10 mouse cellular contexts compared by ENCODE assay signal in genomic region chrX:71946631-71947030, GRCm38 (mm10). TPM values are rescaled to one million over a fixed set of nuclear protein-coding genes. Genes with fewer than 3 reads are reported as not detected.
DNase-seq lines count a peak whose midpoint lies in the region; ATAC-seq and TF ChIP-seq lines count a peak whose summit lies in the region.
"Had no signal": no experiment of that assay in that cellular context is flagged by ENCODE, and none has a peak within 500 bp of the region (broad histone marks: within the 10 kb centered on the region; RNA-seq: fewer than 3 reads in every experiment).

No protein-coding gene starts in this region.

- no peak overlapping the region for H3K4me2 ChIP-seq in hindbrain, embryonic 11.5 days (replicated peaks; ENCODE audit: low read depth, low read length)
- no peak overlapping the region for H3K4me2 ChIP-seq in hindbrain, embryonic 13.5 days
- no peak overlapping the region for H3K4me2 ChIP-seq in CH12.LX (ENCODE audit: insufficient read depth, low read depth, poor library complexity, severe bottlenecking)
- no peak overlapping the region for H3K4me2 ChIP-seq in forebrain, embryonic 11.5 days (ENCODE audit: low read depth, low read length, severe bottlenecking)
- H3K4me2 ChIP-seq: embryonic facial prominence, embryonic 12.5 days; limb, embryonic 13.5 days had no signal

- dilution Hi-C loops in CH12.LX (cut with MboI; ENCODE audit: extremely low pct_ligation_motif_present, extremely low pct_unique_long_range_greater_than_20kb, low sequenced_read_pairs), result no loop called here

- peak; percentile 48 to 79; a peak in 3 of 4 replicates for TF ChIP-seq CTCF in CH12.LX (conservative IDR thresholded peaks at IDR 0.05 in 1 of 2, IDR thresholded peaks at IDR 0.05 in 1 of 2; ENCODE audit: low read depth in 2 of 2, low read length in 2 of 2)

- H3K79me2 ChIP-seq in CH12.LX (replicated peaks; ENCODE audit: control insufficient read depth, extremely low read depth, insufficient read depth, poor library complexity, severe bottlenecking), result no peaks in the 10 kb centered on the region

- TF ChIP-seq EP300 in CH12.LX (IDR thresholded peaks at IDR 0.05; ENCODE audit: low read length), result no peak

- no peaks in the 10 kb centered on the region for H3K27me3 ChIP-seq in hindbrain, embryonic 11.5 days (ENCODE audit: control insufficient read depth, insufficient read depth, low read length)
- H3K27me3 ChIP-seq in hindbrain, embryonic 13.5 days, result no peaks in the 10 kb centered on the region
- no peaks in the 10 kb centered on the region for H3K27me3 ChIP-seq in CH12.LX (replicated peaks)
- no peaks in the 10 kb centered on the region for H3K27me3 ChIP-seq in forebrain, embryonic 11.5 days (ENCODE audit: control insufficient read depth, insufficient read depth, low read length)

- peak; percentile 76 for TF ChIP-seq RAD21 in CH12.LX (IDR thresholded peaks at IDR 0.05; ENCODE audit: low read depth, low read length)

- no peaks in the 10 kb centered on the region for H3K4me1 ChIP-seq in hindbrain, embryonic 11.5 days (replicated peaks; ENCODE audit: control insufficient read depth, insufficient read depth, low read length)
- no peaks in the 10 kb centered on the region for H3K4me1 ChIP-seq in hindbrain, embryonic 13.5 days (replicated peaks)
- peaks cover 0 to 3% of the 10 kb centered on the region in 2 experiments; a peak in 1 of 4 replicates for H3K4me1 ChIP-seq in CH12.LX (ENCODE audit: control insufficient read depth in 1 of 2, insufficient read depth in 2 of 2)
- no peaks in the 10 kb centered on the region for H3K4me1 ChIP-seq in forebrain, embryonic 11.5 days (replicated peaks; ENCODE audit: control insufficient read depth, insufficient read depth, low read length)
- H3K4me1 ChIP-seq: embryonic facial prominence, embryonic 12.5 days; limb, embryonic 13.5 days had no signal

- 15% methylated on average over 3 of the region's 3 CpGs for WGBS in hindbrain, embryonic 11.5 days
- 15% methylated on average over 3 of the region's 3 CpGs for WGBS in hindbrain, embryonic 13.5 days
- WGBS in forebrain, embryonic 11.5 days, result 17% methylated on average over 3 of the region's 3 CpGs

- no peak overlapping the region for H3K27ac ChIP-seq in hindbrain, embryonic 11.5 days (ENCODE audit: low read depth, low read length)
- H3K27ac ChIP-seq in hindbrain, embryonic 13.5 days, result no peak overlapping the region
- no peak overlapping the region for H3K27ac ChIP-seq in CH12.LX (ENCODE audit: insufficient read depth, low read depth)
- H3K27ac ChIP-seq in forebrain, embryonic 11.5 days (ENCODE audit: low read depth, low read length), result no peak overlapping the region
- H3K27ac ChIP-seq: embryonic facial prominence, embryonic 12.5 days; limb, embryonic 13.5 days had no signal

- H3K9me3 ChIP-seq in hindbrain, embryonic 11.5 days (ENCODE audit: control insufficient read depth, low read length), result no peaks in the 10 kb centered on the region
- no peaks in the 10 kb centered on the region for H3K9me3 ChIP-seq in hindbrain, embryonic 13.5 days
- no peaks in the 10 kb centered on the region for H3K9me3 ChIP-seq in CH12.LX (replicated peaks; ENCODE audit: low read length)
- H3K9me3 ChIP-seq in forebrain, embryonic 11.5 days (ENCODE audit: control insufficient read depth, low read length), result no peaks in the 10 kb centered on the region
- H3K9me3 ChIP-seq: embryonic facial prominence, embryonic 12.5 days; limb, embryonic 13.5 days had no signal

- no peaks in the 10 kb centered on the region for H3K36me3 ChIP-seq in hindbrain, embryonic 11.5 days (ENCODE audit: control insufficient read depth, insufficient read depth, low read length)
- no peaks in the 10 kb centered on the region for H3K36me3 ChIP-seq in hindbrain, embryonic 13.5 days
- H3K36me3 ChIP-seq in CH12.LX (replicated peaks in 1 of 2; ENCODE audit: control insufficient read depth in 1 of 2, insufficient read depth in 1 of 2, low read length in 1 of 2), result no peaks in the 10 kb centered on the region
- no peaks in the 10 kb centered on the region for H3K36me3 ChIP-seq in forebrain, embryonic 11.5 days (ENCODE audit: control insufficient read depth, insufficient read depth, low read length)
- H3K36me3 ChIP-seq: embryonic facial prominence, embryonic 12.5 days; limb, embryonic 13.5 days had no signal

- ATAC-seq in hindbrain, embryonic 11.5 days (ENCODE audit: low FRiP score), result no peak
- no peak for ATAC-seq in hindbrain, embryonic 13.5 days (ENCODE audit: low FRiP score)
- no peak for ATAC-seq in forebrain, embryonic 11.5 days (replicated peaks; ENCODE audit: low FRiP score)

- TF ChIP-seq POLR2A in CH12.LX (IDR thresholded peaks at IDR 0.05; ENCODE audit: low read depth, low read length), result no peak

- peak; percentile 70 for DNase-seq in hindbrain, embryonic 11.5 days (ENCODE audit: low spot score)
- peak; percentile 64 for DNase-seq in CH12.LX (ENCODE audit: extremely low read depth)
- peak; percentile 22 for DNase-seq in adrenal gland, postnatal 25 days
- DNase-seq in forebrain, embryonic 11.5 days (ENCODE audit: low spot score), result peak; percentile 65
- peak; percentile 5 to 63 for DNase-seq in kidney, postnatal 36 days
- DNase-seq in lung, postnatal 36 days, result peak; percentile 70
- no peak for DNase-seq in Muller cell, postnatal 12 days (ENCODE audit: inconsistent ontology term)

- no peak overlapping the region for H3K4me3 ChIP-seq in hindbrain, embryonic 11.5 days (ENCODE audit: low read depth, low read length)
- H3K4me3 ChIP-seq in hindbrain, embryonic 13.5 days, result no peak overlapping the region
- no peak overlapping the region for H3K4me3 ChIP-seq in CH12.LX (replicated peaks in 1 of 3; ENCODE audit: low read depth in 2 of 3, low read length in 2 of 3, poor library complexity in 1 of 3)
- H3K4me3 ChIP-seq in forebrain, embryonic 11.5 days (ENCODE audit: low read depth, low read length), result no peak overlapping the region
- H3K4me3 ChIP-seq: embryonic facial prominence, embryonic 12.5 days; limb, embryonic 13.5 days had no signal

- no peak overlapping the region for H3K9ac ChIP-seq in hindbrain, embryonic 11.5 days (ENCODE audit: low read depth, low read length)
- H3K9ac ChIP-seq in hindbrain, embryonic 13.5 days, result no peak overlapping the region
- H3K9ac ChIP-seq in CH12.LX (ENCODE audit: insufficient read depth, low read depth), result no peak overlapping the region
- H3K9ac ChIP-seq in forebrain, embryonic 11.5 days (ENCODE audit: low read length), result no peak overlapping the region
- H3K9ac ChIP-seq: embryonic facial prominence, embryonic 12.5 days; limb, embryonic 13.5 days had no signal

- in situ Hi-C loops in CH12.LX (cut with MboI; ENCODE audit: low pct_ligation_motif_present, low pct_unique_long_range_greater_than_20kb, low sequenced_read_pairs), result loop anchor here (10.0 kb wide), 1 partner anchor 292 kb away; no protein-coding TSS in a partner anchor

TF ChIP-seq in CH12.LX, 34 proteins besides CTCF, POLR2A, EP300 and RAD21:
- TF ChIP-seq SMC3 (IDR thresholded peaks at IDR 0.05; ENCODE audit: low read depth, low read length) (peak; percentile 75), MAFK (IDR thresholded peaks at IDR 0.05; ENCODE audit: insufficient replicate concordance, low read length) (no peak)

RNA-seq across cellular contexts. Expression of gene Prrg3, which starts 15.8 kb away (rescaled TPM):
- polyA plus RNA-seq in hindbrain, embryonic 11.5 days (2014; fragmentation: Nextera tagmentation; extraction: Ambion mirVana), result 7.8 and 8.1 TPM in 2 replicates
- 11.2 and 11.8 TPM in 2 replicates for polyA plus RNA-seq in hindbrain, embryonic 13.5 days (2015; fragmentation: Nextera tagmentation; extraction: Ambion mirVana)
- total RNA-seq in CH12.LX (2012; rRNA removed) (not detected in 2 replicates), CH12.LX (2014; rRNA removed) (not detected in 2 replicates)
- polyA plus RNA-seq in CH12.LX (2012; ENCODE audit: insufficient read length, low read depth), result not detected in 2 replicates
- 12.3 and 15.7 TPM in 2 replicates for total RNA-seq in adrenal gland, postnatal 25 days (2021)
- 7.9 and 9.9 TPM in 2 replicates for polyA plus RNA-seq in forebrain, embryonic 11.5 days (2014; fragmentation: Nextera tagmentation; extraction: Ambion mirVana)

RNA-seq across cellular contexts. Expression of gene Gm1141, which starts 25.8 kb away (rescaled TPM):
- 0.24 and 0.66 TPM in 2 replicates for polyA plus RNA-seq in hindbrain, embryonic 11.5 days (2014; fragmentation: Nextera tagmentation; extraction: Ambion mirVana)
- 0.19 and 0.36 TPM in 2 replicates for polyA plus RNA-seq in hindbrain, embryonic 13.5 days (2015; fragmentation: Nextera tagmentation; extraction: Ambion mirVana)
- total RNA-seq in CH12.LX (2012; rRNA removed), result not detected in 2 replicates
- total RNA-seq in CH12.LX (2014; rRNA removed), result 0.16 TPM in 2 replicates
- not detected in 2 replicates for polyA plus RNA-seq in CH12.LX (2012; ENCODE audit: insufficient read length, low read depth)
- 0.55 and 0.67 TPM in 2 replicates for total RNA-seq in adrenal gland, postnatal 25 days (2021)
- 0.41 and 0.64 TPM in 2 replicates for polyA plus RNA-seq in forebrain, embryonic 11.5 days (2014; fragmentation: Nextera tagmentation; extraction: Ambion mirVana)
- polyA plus RNA-seq: limb, embryonic 13.5 days had no signal

RNA-seq across cellular contexts. Expression of gene Fate1, which starts 26.2 kb away (rescaled TPM):
- polyA plus RNA-seq in hindbrain, embryonic 11.5 days (2014; fragmentation: Nextera tagmentation; extraction: Ambion mirVana), result 0.26 TPM in 1 of 2 replicates, not detected in the other
- polyA plus RNA-seq in hindbrain, embryonic 13.5 days (2015; fragmentation: Nextera tagmentation; extraction: Ambion mirVana), result not detected in 2 replicates
- total RNA-seq in CH12.LX (2012; rRNA removed), result not detected in 2 replicates
- total RNA-seq in CH12.LX (2014; rRNA removed), result not detected in 2 replicates
- polyA plus RNA-seq in CH12.LX (2012; ENCODE audit: insufficient read length, low read depth), result not detected in 2 replicates
- not detected in 2 replicates for total RNA-seq in adrenal gland, postnatal 25 days (2021)
- polyA plus RNA-seq in forebrain, embryonic 11.5 days (2014; fragmentation: Nextera tagmentation; extraction: Ambion mirVana), result not detected in 2 replicates
- polyA plus RNA-seq: embryonic facial prominence, embryonic 12.5 days; limb, embryonic 13.5 days had no signal

RNA-seq across cellular contexts. Expression of gene Cnga2, which starts 45.0 kb away (rescaled TPM):
- not detected in 2 replicates for polyA plus RNA-seq in hindbrain, embryonic 11.5 days (2014; fragmentation: Nextera tagmentation; extraction: Ambion mirVana)
- 0.10 and 0.12 TPM in 2 replicates for polyA plus RNA-seq in hindbrain, embryonic 13.5 days (2015; fragmentation: Nextera tagmentation; extraction: Ambion mirVana)
- total RNA-seq in CH12.LX (2012; rRNA removed), result not detected in 2 replicates
- total RNA-seq in CH12.LX (2014; rRNA removed), result not detected in 2 replicates
- not detected in 2 replicates for polyA plus RNA-seq in CH12.LX (2012; ENCODE audit: insufficient read length, low read depth)
- total RNA-seq in adrenal gland, postnatal 25 days (2021), result 0.15 TPM in 1 of 2 replicates, not detected in the other
- 0.36 TPM in 1 of 2 replicates, not detected in the other for polyA plus RNA-seq in forebrain, embryonic 11.5 days (2014; fragmentation: Nextera tagmentation; extraction: Ambion mirVana)
